Mouse (Mus musculus) activated CD4-positive, CD25-positive, alpha-beta regulatory T cell, adult 4 months (primary cell): Measurements from ENCODE around the gene Cacna1c. TPM values are rescaled to one million over a fixed set of nuclear protein-coding genes. Genes with fewer than 3 reads are reported as not detected.

ENCODE experiments used
- ATAC-seq: one replicate; pipeline ENCODE4 v1.8.0; 2017
- polyA plus RNA-seq, 2 experiments: library from polyadenylated mRNA; unstranded; fragments of 100-300 nt; shearing (Covaris generic); gene quantifications; one replicate each; pipeline ENCODE4 v1.2.1; 2017

Gene Cacna1c
- polyA plus RNA-seq, 2 experiments from 2014 or later = 1.1 TPM

DNA sequence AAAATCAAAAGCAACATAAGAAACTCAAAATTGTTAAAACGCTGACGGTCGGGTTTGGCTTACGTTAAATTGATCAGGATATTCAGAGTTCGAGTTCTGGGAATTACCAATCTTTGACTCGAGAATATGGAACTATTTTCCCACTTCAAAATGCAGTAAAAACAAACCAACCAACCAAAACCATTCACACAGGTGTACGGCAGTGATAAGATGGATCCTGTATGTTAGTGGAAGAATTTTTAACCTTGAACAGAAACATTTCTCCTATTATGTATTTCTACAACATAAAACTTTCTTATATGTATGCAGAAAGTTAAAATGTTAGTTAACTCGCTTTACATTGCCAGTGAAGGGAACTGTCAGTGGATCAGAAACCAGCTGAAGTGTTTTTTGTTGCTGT lies 635.0 kb downstream of the Cacna1c start:
- ATAC-seq = no peak

DNA sequence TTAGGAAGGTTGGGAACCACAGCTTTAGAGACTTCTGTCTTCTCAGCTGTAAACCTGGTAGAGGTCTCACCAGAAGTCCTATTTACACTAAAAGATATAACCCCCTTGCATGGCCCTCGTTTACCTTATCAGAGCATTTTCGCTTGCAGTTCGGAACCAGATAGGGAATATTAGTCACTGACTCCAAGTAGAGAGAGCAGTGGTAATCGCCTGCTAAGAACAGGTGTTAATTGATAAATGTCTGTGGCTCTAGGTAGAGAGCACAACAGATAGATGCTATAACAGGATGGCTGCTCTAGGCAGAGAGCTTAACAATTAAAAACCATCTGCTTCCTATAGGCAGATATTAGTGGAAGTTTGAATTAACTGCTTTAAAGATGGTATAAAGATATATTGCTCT lies 657.6 kb downstream of the Cacna1c start:
- ATAC-seq = no peak

Other genes with a start within 250 kb of the Cacna1c start
- 10 to 100 TPM; 10.7 to 20.0 TPM for gene Dcp1b, start 21.2 kb downstream of the Cacna1c start, polyA plus RNA-seq
- 1 to 10 TPM; 6.8 to 7.1 TPM for gene Cacna2d4, start 40.1 kb upstream of the Cacna1c start, polyA plus RNA-seq
- gene Lrtm2, start 134.3 kb upstream of the Cacna1c start, polyA plus RNA-seq = not detected
- 10 to 100 TPM; 10.1 to 11.5 TPM for gene Adipor2, start 221.3 kb upstream of the Cacna1c start, polyA plus RNA-seq